Mouse (Mus musculus) midbrain, postnatal 0 days (tissue): ENCODE measurements around the gene Gm20388. TPM values are rescaled to one million over a fixed set of nuclear protein-coding genes. Genes with fewer than 3 reads are reported as not detected.
A peak's percentile ranks its signal among the peaks of the same experiment; 100 is the strongest.

Source experiments
- ATAC-seq: fragments of 200-750 bp; cut with Nextera tagmentation; 2 replicates; pipeline ENCODE4 v1.8.0; 2017; ENCODE audit warnings: moderate number of reproducible peaks, mild to moderate bottlenecking, moderate TSS enrichment, moderate library complexity; ENCODE audit not compliant: low FRiP score
- DNase-seq: peaks from one replicate; pipeline ENCODE4 v3.0.0-alpha.2; 2015; ENCODE audit warnings: low spot score
- H3K27ac ChIP-seq: fragments of 300-500 bp; sonication (generic); 2 replicates; pipeline ENCODE4 v1.5.1; 2014; ENCODE audit warnings: low read depth, mild to moderate bottlenecking, low read length, mixed read lengths
- H3K27me3 ChIP-seq: fragments of 300-500 bp; sonication (generic); 2 replicates; pipeline ENCODE4 v1.6.1; 2014; ENCODE audit warnings: low read length, control low read depth, mixed read lengths; ENCODE audit not compliant: insufficient read depth
- H3K36me3 ChIP-seq: fragments of 300-500 bp; sonication (generic); 2 replicates; pipeline ENCODE4 v1.6.1; 2014; ENCODE audit warnings: low read length, control low read depth, mixed read lengths; ENCODE audit not compliant: insufficient read depth
- H3K4me1 ChIP-seq: fragments of 300-500 bp; sonication (generic); 2 replicates; pipeline ENCODE4 v1.6.1; 2014; ENCODE audit warnings: mild to moderate bottlenecking, control low read depth, antibody characterized with exemption, low read length, mixed read lengths; ENCODE audit not compliant: insufficient read depth
- H3K4me2 ChIP-seq: fragments of 300-500 bp; sonication (generic); 2 replicates; pipeline ENCODE4 v1.6.1; 2014; ENCODE audit warnings: low read depth, mild to moderate bottlenecking, low read length, mixed read lengths; ENCODE audit not compliant: poor library complexity, severe bottlenecking
- H3K4me3 ChIP-seq: fragments of 300-500 bp; sonication (generic); 2 replicates; pipeline ENCODE4 v1.5.1; 2014; ENCODE audit warnings: low read depth, mild to moderate bottlenecking, low read length, moderate library complexity
- H3K9ac ChIP-seq: fragments of 300-500 bp; sonication (generic); replicated peaks from 2 replicates; pipeline ENCODE4 v1.6.1; 2014; ENCODE audit warnings: mild to moderate bottlenecking, low read length, moderate library complexity, mixed read lengths; ENCODE audit not compliant: poor library complexity, severe bottlenecking
- H3K9me3 ChIP-seq: fragments of 300-500 bp; sonication (generic); 2 replicates; pipeline ENCODE4 v1.6.1; 2016; ENCODE audit warnings: low read length, control low read depth
- CTCF ChIP-seq: IDR thresholded peaks from 2 replicates; pipeline ENCODE4 v1.5.1; 2016; ENCODE audit warnings: antibody characterized with exemption, mild to moderate bottlenecking
- WGBS: fragments of 180-500 bp; shearing (Covaris S2); extraction: QIAGEN DNeasy Blood & Tissue Kit; methylation state at CpG from one replicate; pipeline ENCODE4 v1.1.7; 2014; 5-methylcytosine and 5-hydroxymethylcytosine counted together
- polyA plus RNA-seq: library from polyadenylated mRNA; unstranded; fragments of >200 nt; fragmentation: Nextera tagmentation; extraction: Ambion mirVana; gene quantifications from 2 replicates; pipeline ENCODE4 v1.2.1, GENCODE M21; 2015
- total RNA-seq: library from RNA; depleted of rRNA; stranded (reverse); fragments of >200 nt; gene quantifications from 2 replicates; pipeline ENCODE4 v1.2.3, GENCODE M21; 2014

Gm20388 gene
- total and polyA plus RNA-seq, 2 experiments from 2014 or later: 74.2 TPM; not detected in 1

GRCm38 (mm10) chr8:123883094-123883493 is 3972.5 kb downstream of the Gm20388 start:
- H3K27ac ChIP-seq: no peak overlapping the region
- H3K9me3 ChIP-seq: no peaks in the 10 kb centered on the region
- no peak for TF ChIP-seq CTCF
- DNase-seq: no peak
- no peak overlapping the region for H3K4me2 ChIP-seq
- no peak overlapping the region for H3K4me3 ChIP-seq
- ATAC-seq: no peak
- H3K27me3 ChIP-seq: no peaks in the 10 kb centered on the region
- 74% methylated on average over 4 of the region's 4 CpGs for WGBS
- H3K4me1 ChIP-seq: peaks cover 12% of the 10 kb centered on the region; the same call in 1 of the 2 replicates
- H3K9ac ChIP-seq: no peak overlapping the region
- no peaks in the 10 kb centered on the region for H3K36me3 ChIP-seq

DNA sequence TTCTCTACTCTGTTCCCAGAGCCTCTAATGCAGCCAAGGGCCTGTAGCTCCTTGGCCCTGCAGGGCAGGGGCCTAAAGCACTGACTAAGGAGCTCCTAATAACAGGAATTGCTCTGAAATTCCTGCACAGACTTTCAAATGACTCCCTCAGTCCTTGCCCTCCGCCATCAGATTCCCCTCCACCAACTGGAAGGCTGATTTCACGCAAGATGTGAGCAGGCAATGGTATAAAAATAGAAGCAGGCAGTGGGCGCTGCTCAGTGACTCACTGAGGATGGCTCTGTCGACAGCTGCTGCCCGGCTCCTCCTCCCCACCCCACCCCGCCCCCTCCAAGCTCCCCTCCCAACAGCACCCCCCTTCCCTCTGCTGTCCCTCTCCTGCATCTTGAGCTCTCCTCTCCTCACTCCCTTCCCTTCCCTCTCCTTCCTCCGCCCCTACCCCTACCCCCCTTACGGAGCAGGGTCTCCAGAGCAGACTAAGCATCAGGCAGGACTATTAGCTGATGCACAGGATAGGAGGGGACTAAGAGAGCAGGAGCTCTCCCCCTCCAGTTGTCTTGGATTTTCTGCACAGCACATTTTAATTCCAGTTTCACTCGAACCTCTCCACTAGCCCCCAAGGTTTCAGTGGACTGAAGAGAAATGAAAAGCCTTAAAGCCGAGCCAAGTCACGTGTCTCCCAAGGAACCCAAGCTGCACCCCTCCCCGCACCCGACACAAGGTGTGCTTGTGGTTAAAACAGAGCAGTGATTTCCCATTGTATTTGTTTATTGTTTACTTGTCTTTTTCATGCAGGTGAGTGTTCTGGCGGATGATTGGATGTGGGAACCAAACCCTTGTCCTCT is 3974.3 kb downstream of the Gm20388 start:
- H3K27me3 ChIP-seq: peaks cover 9% of the 10 kb centered on the region; the same call in 1 of the 2 replicates
- H3K36me3 ChIP-seq: no peaks in the 10 kb centered on the region
- ATAC-seq (peak; percentile 89), DNase-seq (peak; percentile 85)
- peak overlapping the region; percentile 83 for H3K27ac ChIP-seq
- WGBS: 4% methylated on average over 13 of the region's 14 CpGs
- H3K4me1 ChIP-seq: peaks cover 12% of the 10 kb centered on the region; the same call in 1 of the 2 replicates
- H3K4me3 ChIP-seq: no peak overlapping the region; the same call in 1 of the 2 replicates
- no peaks in the 10 kb centered on the region for H3K9me3 ChIP-seq
- peak overlapping the region; percentile 38 for H3K4me2 ChIP-seq
- peak overlapping the region; percentile 36 for H3K9ac ChIP-seq
- 0 out of 2 replicates have a peak, but pooled peaks have one; percentile 27 for TF ChIP-seq CTCF

DNA sequence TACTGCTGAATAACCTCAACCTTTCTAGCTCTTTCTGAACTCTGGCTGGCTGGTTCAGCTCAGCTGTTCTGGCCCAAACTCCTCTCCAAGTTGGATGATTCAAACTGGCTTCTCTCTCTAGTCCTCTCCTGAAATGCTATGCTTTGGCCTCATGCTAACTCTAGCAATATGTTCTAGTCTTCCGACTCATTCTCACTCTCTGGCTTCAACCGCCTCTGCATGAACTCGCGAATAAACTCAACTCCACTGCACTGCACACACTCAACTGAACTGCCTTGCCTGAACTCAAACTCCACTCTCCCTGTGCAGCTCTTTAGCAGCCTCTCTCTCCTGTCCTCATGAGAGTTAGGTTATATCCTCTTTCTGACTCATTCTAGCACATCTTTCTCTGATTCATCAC is 3976.5 kb downstream of the Gm20388 start:
- peaks cover 9% of the 10 kb centered on the region; the same call in 1 of the 2 replicates for H3K27me3 ChIP-seq
- H3K4me3 ChIP-seq: no peak overlapping the region
- no peak overlapping the region for H3K27ac ChIP-seq
- no peak for ATAC-seq
- no peak for TF ChIP-seq CTCF
- no peaks in the 10 kb centered on the region for H3K9me3 ChIP-seq
- no peak overlapping the region for H3K4me2 ChIP-seq
- peaks cover 16% of the 10 kb centered on the region; the same call in 1 of the 2 replicates for H3K4me1 ChIP-seq
- 95% methylated on average over 4 of the region's 4 CpGs for WGBS
- no peak overlapping the region for H3K9ac ChIP-seq
- no peaks in the 10 kb centered on the region for H3K36me3 ChIP-seq
- DNase-seq: no peak

- H3K27ac ChIP-seq: no peak overlapping the region
- H3K4me2 ChIP-seq: no peak overlapping the region
- H3K4me3 ChIP-seq: no peak overlapping the region
- ATAC-seq: no peak
- no peaks in the 10 kb centered on the region for H3K36me3 ChIP-seq
- no peak for TF ChIP-seq CTCF
- peaks cover 10% of the 10 kb centered on the region for H3K27me3 ChIP-seq
- H3K9me3 ChIP-seq: no peaks in the 10 kb centered on the region
- WGBS: 87% methylated on average over 2 of the region's 2 CpGs
- no peak for DNase-seq
- H3K9ac ChIP-seq: no peak overlapping the region
- peaks cover 16% of the 10 kb centered on the region; the same call in 1 of the 2 replicates for H3K4me1 ChIP-seq
Measured at GRCm38 (mm10) chr8:123887956-123888355, 3977.3 kb downstream of the Gm20388 start.

DNA sequence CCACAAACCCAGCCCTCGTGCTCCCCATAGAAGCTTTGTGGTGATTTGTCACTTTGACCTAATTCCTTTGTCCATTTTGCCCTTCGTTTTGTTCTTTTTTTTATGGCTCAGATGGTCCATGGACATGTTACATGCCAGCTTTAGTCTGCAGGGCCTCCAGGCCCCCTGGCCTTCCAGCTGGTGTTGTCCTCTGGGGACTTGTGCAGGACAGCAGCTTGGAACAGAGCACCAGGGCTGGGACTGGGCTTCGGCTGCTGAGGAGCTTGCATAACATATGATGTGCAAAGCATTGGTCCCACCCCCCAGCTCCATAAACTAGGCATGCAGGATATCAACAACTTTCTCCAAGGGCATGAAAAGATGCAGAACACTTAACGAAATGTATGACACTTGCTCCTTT is 3979.2 kb downstream of the Gm20388 start:
- DNase-seq (no peak), ATAC-seq (no peak)
- no peaks in the 10 kb centered on the region for H3K36me3 ChIP-seq
- H3K4me1 ChIP-seq: peaks cover 4% of the 10 kb centered on the region; the same call in 1 of the 2 replicates
- no peak overlapping the region for H3K9ac ChIP-seq
- H3K27ac ChIP-seq: no peak overlapping the region
- no peak overlapping the region for H3K4me3 ChIP-seq
- no peaks in the 10 kb centered on the region for H3K9me3 ChIP-seq
- no peak overlapping the region for H3K4me2 ChIP-seq
- H3K27me3 ChIP-seq: peaks cover 24% of the 10 kb centered on the region
- WGBS: 60% methylated on average over 4 of the region's 4 CpGs
- no peak for TF ChIP-seq CTCF

GRCm38 (mm10) chr8:123891271-123891670 is 3980.6 kb downstream of the Gm20388 start:
- ATAC-seq (no peak), DNase-seq (peak; percentile 72)
- no peak for TF ChIP-seq CTCF
- Histone ChIP-seq H3K4me2 (peak overlapping the region; percentile 65), H3K36me3 (no peaks in the 10 kb centered on the region), H3K27ac (peak overlapping the region; percentile 79), H3K27me3 (peaks cover 29% of the 10 kb centered on the region), H3K4me3 (peak overlapping the region; percentile 43), H3K9me3 (no peaks in the 10 kb centered on the region), H3K9ac (peak overlapping the region; percentile 66; the same call in 1 of the 2 replicates), H3K4me1 (peaks cover 4% of the 10 kb centered on the region; the same call in 1 of the 2 replicates)
- 1% methylated on average over 11 of the region's 11 CpGs for WGBS
